Mouse (Mus musculus) heart, embryonic 14.5 days (tissue): ENCODE results near the gene Ogg1. TPM values are rescaled to one million over a fixed set of nuclear protein-coding genes. Genes with fewer than 3 reads are reported as not detected.
A peak's percentile ranks its signal among the peaks of the same experiment; 100 is the strongest.
"Not testable (repeated sequence)": the region's sequence is repeated elsewhere in the genome, so short reads cannot be mapped to it uniquely, and the experiment has no call there.

ENCODE experiments used
- ATAC-seq: fragments of 200-750 bp; cut with Nextera tagmentation; 2 replicates; pipeline ENCODE4 v1.8.0; 2017; ENCODE audit warnings: low read depth, moderate TSS enrichment; ENCODE audit not compliant: insufficient number of reproducible peaks, insufficient read depth, low FRiP score
- H3K27ac ChIP-seq, 2 experiments: fragments of 200-500 bp in 1 of 2; fragments of 300-500 bp in 1 of 2; sonication (generic) in 1 of 2; replicated peaks in 1 of 2; 2 replicates each; pipeline ENCODE4 v1.5.1; 2012 to 2014; ENCODE audit warnings: low read depth in 2 of 2, low read length in 2 of 2, control low read depth in 1 of 2, mild to moderate bottlenecking in 1 of 2, mixed read lengths in 1 of 2; ENCODE audit not compliant: control insufficient read depth in 1 of 2, insufficient read depth in 1 of 2
- H3K27me3 ChIP-seq: fragments of 300-500 bp; sonication (generic); 2 replicates; pipeline ENCODE4 v1.6.1; 2014; ENCODE audit warnings: mild to moderate bottlenecking, low read length, control low read depth; ENCODE audit not compliant: control insufficient read depth, insufficient read depth
- H3K36me3 ChIP-seq: fragments of 300-500 bp; sonication (generic); 2 replicates; pipeline ENCODE4 v1.6.1; 2014; ENCODE audit warnings: mild to moderate bottlenecking, control low read depth, low read length, mixed read lengths; ENCODE audit not compliant: control insufficient read depth, insufficient read depth
- H3K4me1 ChIP-seq, 2 experiments: fragments of 200-500 bp in 1 of 2; fragments of 300-500 bp in 1 of 2; sonication (generic) in 1 of 2; 2 replicates each; pipeline ENCODE4 v1.6.1; 2012 to 2014; ENCODE audit warnings: low read length in 2 of 2, control low read depth in 1 of 2, mixed read lengths in 1 of 2; ENCODE audit not compliant: control insufficient read depth in 2 of 2, insufficient read depth in 2 of 2
- H3K4me2 ChIP-seq: fragments of 300-500 bp; sonication (generic); 2 replicates; pipeline ENCODE4 v1.6.1; 2014; ENCODE audit warnings: mild to moderate bottlenecking, low read length
- H3K4me3 ChIP-seq, 2 experiments: fragments of 200-500 bp in 1 of 2; fragments of 300-500 bp in 1 of 2; sonication (generic) in 1 of 2; 2 replicates each; pipeline ENCODE4 v1.5.1; 2012 to 2014; ENCODE audit warnings: low read length in 2 of 2, mild to moderate bottlenecking in 2 of 2, control low read depth in 1 of 2, low read depth in 1 of 2, moderate library complexity in 1 of 2; ENCODE audit not compliant: control insufficient read depth in 1 of 2, insufficient read depth in 1 of 2
- H3K9ac ChIP-seq: fragments of 300-500 bp; sonication (generic); 2 replicates; pipeline ENCODE4 v1.6.1; 2014; ENCODE audit warnings: mild to moderate bottlenecking, low read length
- H3K9me3 ChIP-seq: fragments of 300-500 bp; sonication (generic); 2 replicates; pipeline ENCODE4 v1.6.1; 2016; ENCODE audit warnings: low read length, control low read depth; ENCODE audit not compliant: control insufficient read depth
- WGBS: fragments of 180-500 bp; shearing (Covaris S2); extraction: QIAGEN DNeasy Blood & Tissue Kit; methylation state at CpG from one replicate; pipeline ENCODE4 v1.1.7; 2014; 5-methylcytosine and 5-hydroxymethylcytosine counted together
- polyA plus RNA-seq: library from polyadenylated mRNA; unstranded; fragments of >200 nt; fragmentation: Nextera tagmentation; extraction: Ambion mirVana; gene quantifications from 2 replicates; pipeline ENCODE4 v1.2.1, GENCODE M21; 2014

Gene Ogg1
- polyA plus RNA-seq, 1 experiment from 2014 or later = 10.1 TPM

GRCm38 (mm10) chr6:113331721-113332120 is 4.9 kb downstream of the Ogg1 start:
- Histone ChIP-seq H3K9me3 (no peaks in the 10 kb centered on the region), H3K9ac (no peak overlapping the region), H3K4me3 (no peak overlapping the region), H3K4me1 (peaks cover 10 to 12% of the 10 kb centered on the region in 2 experiments), H3K4me2 (no peak overlapping the region), H3K27me3 (no peaks in the 10 kb centered on the region), H3K27ac (no peak overlapping the region), H3K36me3 (peaks cover 55% of the 10 kb centered on the region)
- ATAC-seq = no peak
- 91% methylated on average over 11 of the region's 11 CpGs for WGBS

- Histone ChIP-seq H3K4me1 (peaks cover 12 to 22% of the 10 kb centered on the region in 2 experiments), H3K27ac (peak overlapping the region; percentile 78 to 87), H3K4me2 (peak overlapping the region; percentile 28), H3K36me3 (peaks cover 62% of the 10 kb centered on the region)
- not testable (repeated sequence) for H3K9ac ChIP-seq, ATAC-seq, H3K27me3 ChIP-seq, H3K4me3 ChIP-seq, H3K9me3 ChIP-seq
- 64% methylated on average over 6 of the region's 6 CpGs for WGBS
These were observed 6.0 kb downstream of the Ogg1 start for GRCm38 (mm10) chr6:113332734-113333133.

GRCm38 (mm10) chr6:113333137-113333950 is 6.6 kb downstream of the Ogg1 start:
- Histone ChIP-seq H3K4me2 (peak overlapping the region; percentile 28), H3K36me3 (peaks cover 68% of the 10 kb centered on the region), H3K9me3 (no peaks in the 10 kb centered on the region), H3K4me1 (peaks cover 12 to 22% of the 10 kb centered on the region in 2 experiments), H3K27ac (peak overlapping the region; percentile 78 to 87), H3K9ac (no peak overlapping the region), H3K27me3 (no peaks in the 10 kb centered on the region), H3K4me3 (no peak overlapping the region)
- ATAC-seq = peak; percentile 24; the same call in 1 of the 2 replicates
- 38% methylated on average over 14 of the region's 14 CpGs for WGBS

GRCm38 (mm10) chr6:113334216-113334615 is 7.4 kb downstream of the Ogg1 start:
- peaks cover 75% of the 10 kb centered on the region for H3K36me3 ChIP-seq
- no peak overlapping the region for H3K4me2 ChIP-seq
- no peaks in the 10 kb centered on the region for H3K27me3 ChIP-seq
- no peak overlapping the region for H3K4me3 ChIP-seq
- no peaks in the 10 kb centered on the region for H3K9me3 ChIP-seq
- peaks cover 12 to 22% of the 10 kb centered on the region in 2 experiments for H3K4me1 ChIP-seq
- peak overlapping the region in 1 of 2 experiments; percentile 78; a peak in 1 of 4 replicates for H3K27ac ChIP-seq
- no peak overlapping the region for H3K9ac ChIP-seq
- no peak for ATAC-seq
- WGBS = 74% methylated on average over 6 of the region's 6 CpGs

GRCm38 (mm10) chr6:113336852-113337620 is 10.3 kb downstream of the Ogg1 start:
- Histone ChIP-seq H3K36me3 (peaks cover 77% of the 10 kb centered on the region), H3K9me3 (no peaks in the 10 kb centered on the region), H3K4me3 (no peak overlapping the region), H3K4me1 (peaks cover 17 to 29% of the 10 kb centered on the region in 2 experiments), H3K9ac (no peak overlapping the region), H3K4me2 (no peak overlapping the region), H3K27ac (peak overlapping the region; percentile 52 to 53; a peak in 2 of 4 replicates), H3K27me3 (no peaks in the 10 kb centered on the region)
- no peak for ATAC-seq
- 35% methylated on average over 8 of the region's 8 CpGs for WGBS

- H3K36me3 ChIP-seq = peaks cover 42% of the 10 kb centered on the region
- peak overlapping the region; percentile 31; the same call in 1 of the 2 replicates for H3K9ac ChIP-seq
- peak overlapping the region in 1 of 2 experiments; percentile 10; a peak in 1 of 4 replicates for H3K27ac ChIP-seq
- H3K27me3 ChIP-seq = no peaks in the 10 kb centered on the region
- 82% methylated on average over 6 of the region's 6 CpGs for WGBS
- H3K4me1 ChIP-seq = peaks cover 25 to 41% of the 10 kb centered on the region in 2 experiments
- no peaks in the 10 kb centered on the region for H3K9me3 ChIP-seq
- H3K4me2 ChIP-seq = peak overlapping the region; percentile 40
- ATAC-seq = no peak
- H3K4me3 ChIP-seq = no peak overlapping the region; a peak in 1 of 4 replicates
These were observed 14.8 kb downstream of the Ogg1 start for GRCm38 (mm10) chr6:113341574-113341973.

- Histone ChIP-seq H3K4me1 (peaks cover 23 to 36% of the 10 kb centered on the region in 2 experiments), H3K4me3 (peak overlapping the region; percentile 81 to 90; a peak in 3 of 4 replicates), H3K4me2 (peak overlapping the region; percentile 82), H3K9me3 (no peaks in the 10 kb centered on the region), H3K27ac (peak overlapping the region; percentile 12 to 83; a peak in 3 of 4 replicates), H3K36me3 (peaks cover 38% of the 10 kb centered on the region), H3K27me3 (no peaks in the 10 kb centered on the region), H3K9ac (peak overlapping the region; percentile 95; the same call in 1 of the 2 replicates)
- 25% methylated on average over 5 of the region's 7 CpGs for WGBS
- ATAC-seq = no peak
These were observed 15.5 kb downstream of the Ogg1 start for GRCm38 (mm10) chr6:113342297-113342696.
